Mouse (Mus musculus) lung, postnatal 14 days (tissue): ENCODE measurements at regions not wholly inside any gene's neighbourhood (a gene's known extent, or its start where the extent isn't known, plus 50 kb on each side); places are given as distances from the start of the nearest gene placed in this dataset.

ENCODE experiments used
- DNase-seq: peaks from one replicate; pipeline ENCODE4 v3.0.0; 2021

GRCm38 (mm10) chr2:47424910-47425309, 1389.0 kb upstream of the Acvr2a start:
- DNase-seq = no peak

GRCm38 (mm10) chr2:47429843-47430242, 1384.1 kb upstream of the Acvr2a start:
- DNase-seq = no peak

GRCm38 (mm10) chr2:47466043-47466442, 1347.9 kb upstream of the Acvr2a start:
- no peak for DNase-seq

GRCm38 (mm10) chr2:47491874-47492539, 1321.9 kb upstream of the Acvr2a start:
- peak; percentile 42 for DNase-seq
